Mouse (Mus musculus): ENCODE results near the gene Ttc24.

- TF ChIP-seq POLR2A (IDR thresholded peaks at IDR 0.05; ENCODE audit: low read depth, low read length), result no peak
- TF ChIP-seq CTCF (conservative IDR thresholded peaks at IDR 0.05; ENCODE audit: insufficient read depth, insufficient read length, low read depth, low read length), result no peak
Measured at GRCm38 (mm10) chr3:88022322-88023191, 55.5 kb downstream of the Ttc24 start.
